Mouse (Mus musculus) megakaryocyte, embryonic 14.5 days (primary cell): ENCODE results near the gene March5.

Experiments used
- FLI1 ChIP-seq: IDR thresholded peaks from 2 replicates; pipeline ENCODE4 v1.6.1; 2012; ENCODE audit warnings: low read length, inconsistent platforms, mixed read lengths
- GATA1 ChIP-seq: IDR thresholded peaks from 3 replicates; pipeline ENCODE4 v1.6.1; 2012; ENCODE audit warnings: mixed read lengths, low read length, inconsistent platforms, borderline replicate concordance

DNA sequence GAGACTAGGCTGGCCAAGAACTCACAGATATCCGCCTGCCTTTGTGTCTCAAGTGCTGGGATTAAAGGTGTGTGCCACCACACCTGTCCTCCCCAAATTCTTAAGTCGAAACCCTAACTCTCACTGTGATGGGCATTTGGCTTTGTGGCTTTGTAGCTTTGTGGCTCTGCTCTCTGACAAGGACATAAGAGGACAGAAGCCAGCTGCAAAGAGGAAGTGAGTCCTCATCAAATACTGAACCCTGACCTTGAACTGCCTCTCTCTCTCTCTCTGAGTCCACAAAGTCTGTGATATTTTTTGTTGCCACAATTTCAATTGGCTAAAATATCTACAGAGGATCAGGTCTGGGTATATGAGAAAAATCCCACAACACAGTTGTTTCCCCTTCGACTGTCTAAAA lies 40.9 kb downstream of the March5 start:
- no peak for TF ChIP-seq GATA1
- TF ChIP-seq FLI1 = no peak
